Mouse (Mus musculus) myocyte (in vitro differentiated cells): ENCODE results near the gene Auts2.

Experiments
- E2F4 ChIP-seq: IDR thresholded peaks from one replicate; pipeline ENCODE4 v1.6.1; 2011; ENCODE audit warnings: mild to moderate bottlenecking, control low read depth, moderate library complexity; ENCODE audit not compliant: insufficient read depth
- MAX ChIP-seq: IDR thresholded peaks from one replicate; pipeline ENCODE4 v1.6.1; 2011; ENCODE audit warnings: low read depth, mild to moderate bottlenecking, control low read depth
- MYOD1 ChIP-seq, 3 experiments: IDR thresholded peaks; one replicate each; pipeline ENCODE4 v1.6.1; 2011; ENCODE audit warnings: control low read depth in 2 of 3, low read depth in 2 of 3, mild to moderate bottlenecking in 2 of 3, moderate library complexity in 1 of 3; ENCODE audit not compliant: insufficient read length in 2 of 3, control insufficient read depth in 1 of 3
- POLR2A ChIP-seq: IDR thresholded peaks from one replicate; pipeline ENCODE4 v1.6.1; 2011; ENCODE audit warnings: low read depth, mild to moderate bottlenecking, control low read depth, moderate library complexity; ENCODE audit not compliant: insufficient read length
- TCF3 ChIP-seq: IDR thresholded peaks from one replicate; pipeline ENCODE4 v1.6.1; 2011; ENCODE audit warnings: low read depth, control low read depth; ENCODE audit not compliant: insufficient read length
- USF1 ChIP-seq: IDR thresholded peaks from one replicate; pipeline ENCODE4 v1.6.1; 2011; ENCODE audit warnings: low read depth, mild to moderate bottlenecking, control low read depth, moderate library complexity

GRCm38 (mm10) chr5:131420406-131420805 is 1122.7 kb downstream of the Auts2 start:
- no peak for TF ChIP-seq MYOD1 (IDR thresholded peaks at IDR 0.05; ENCODE audit: control insufficient read depth in 1 of 3, insufficient read length in 2 of 3, low read depth in 2 of 3)
- no peak for TF ChIP-seq POLR2A
- TF ChIP-seq MAX = no peak
- no peak for TF ChIP-seq E2F4
- TF ChIP-seq USF1 = no peak
- no peak for TF ChIP-seq TCF3
